Comparison of ENCODE assay signal across 29 mouse cellular contexts in the genomic region with DNA sequence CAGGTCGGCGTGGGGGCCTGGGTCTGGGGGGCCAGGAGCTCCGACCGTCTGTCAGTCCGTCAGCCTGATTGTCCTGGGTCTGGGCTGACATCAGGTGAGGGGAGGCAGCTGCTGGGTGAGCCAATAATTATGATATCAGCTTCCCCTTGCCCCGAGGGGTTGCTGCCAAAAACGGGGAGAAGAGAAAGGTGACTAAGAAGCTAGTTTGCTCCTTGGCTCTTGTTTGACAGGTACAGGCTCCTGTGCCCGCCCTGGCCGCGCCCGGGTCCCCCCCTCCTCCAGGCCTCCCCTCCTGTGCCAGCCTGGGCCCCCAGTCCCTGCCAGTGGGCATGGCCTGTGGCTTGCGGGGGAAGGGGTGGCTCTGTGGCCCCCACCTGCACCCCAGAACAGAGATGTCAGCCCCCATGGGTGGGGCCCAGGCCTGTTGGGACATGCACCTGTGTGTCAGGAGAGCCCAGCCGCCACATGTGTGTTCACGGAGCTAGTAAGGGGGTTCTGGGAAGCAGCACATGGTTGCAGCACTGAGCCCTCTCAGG. TPM values are rescaled to one million over a fixed set of nuclear protein-coding genes. Genes with fewer than 3 reads are reported as not detected.
DNase-seq lines count a peak whose midpoint lies in the region; ATAC-seq lines count a peak whose summit lies in the region.
"Had no signal": no experiment of that assay in that cellular context is flagged by ENCODE, and none has a peak within 500 bp of the region (broad histone marks: within the 10 kb centered on the region; RNA-seq: fewer than 3 reads in every experiment).

TSS of gene Foxn1 (minus strand) at position 51 of the 536 bp plus-strand sequence.

- WGBS in heart, embryonic 11.5 days (ENCODE audit: insufficient replicate concordance) = 76% methylated on average over 14 of the region's 14 CpGs
- WGBS in embryonic facial prominence, embryonic 15.5 days = 50% methylated on average over 14 of the region's 14 CpGs

- H3K36me3 ChIP-seq in heart, embryonic 11.5 days (ENCODE audit: control insufficient read depth, insufficient read depth, low read length) = no peaks in the 10 kb centered on the region
- H3K36me3 ChIP-seq in embryonic facial prominence, embryonic 15.5 days = no peaks in the 10 kb centered on the region
- H3K36me3 ChIP-seq: hindbrain, embryonic 13.5 days; liver, embryonic 15.5 days; lung, embryonic 15.5 days; midbrain, embryonic 13.5 days had no signal

- intact Hi-C loops in left cerebral cortex, postnatal 4 days (cut with DNase I) = no loop called here

- no peak within 1 kb of the TSS for H3K4me3 ChIP-seq in heart, embryonic 11.5 days (ENCODE audit: low read depth, low read length)
- H3K4me3 ChIP-seq in embryonic facial prominence, embryonic 15.5 days (replicated peaks) = peak within 1 kb of the TSS; percentile 21
- H3K4me3 ChIP-seq: heart, adult 2 months; hindbrain, embryonic 13.5 days; liver, embryonic 15.5 days; lung, embryonic 15.5 days; megakaryocyte, embryonic 14.5 days; midbrain, embryonic 13.5 days had no signal

- H3K4me2 ChIP-seq in heart, embryonic 11.5 days = no peak within 1 kb of the TSS
- peak within 1 kb of the TSS; percentile 27 for H3K4me2 ChIP-seq in embryonic facial prominence, embryonic 15.5 days (replicated peaks)
- H3K4me2 ChIP-seq: hindbrain, embryonic 13.5 days; liver, embryonic 15.5 days; lung, embryonic 15.5 days; midbrain, embryonic 13.5 days had no signal

- H3K9ac ChIP-seq in heart, embryonic 11.5 days (ENCODE audit: low read depth, low read length) = no peak within 1 kb of the TSS
- H3K9ac ChIP-seq in embryonic facial prominence, embryonic 15.5 days = no peak within 1 kb of the TSS
- H3K9ac ChIP-seq: forebrain, postnatal 0 days; hindbrain, embryonic 13.5 days; liver, embryonic 15.5 days; lung, embryonic 15.5 days; midbrain, embryonic 13.5 days had no signal

- no peaks in the 10 kb centered on the region for H3K4me1 ChIP-seq in heart, embryonic 11.5 days (ENCODE audit: control insufficient read depth, insufficient read depth, low read length)
- H3K4me1 ChIP-seq in embryonic facial prominence, embryonic 15.5 days = peaks cover 8% of the 10 kb centered on the region; the same call in 1 of the 2 replicates
- H3K4me1 ChIP-seq: liver, embryonic 15.5 days; lung, embryonic 15.5 days; midbrain, embryonic 13.5 days had no signal

- H3K9me3 ChIP-seq in heart, embryonic 11.5 days (replicated peaks; ENCODE audit: control insufficient read depth, low read length) = no peaks in the 10 kb centered on the region
- H3K9me3 ChIP-seq in embryonic facial prominence, embryonic 15.5 days (replicated peaks) = no peaks in the 10 kb centered on the region
- H3K9me3 ChIP-seq: hindbrain, embryonic 13.5 days; liver, embryonic 15.5 days; lung, embryonic 15.5 days; megakaryocyte, embryonic 14.5 days; midbrain, embryonic 13.5 days had no signal

- DNase-seq in heart, adult 18-20 months = no peak
- no peak for DNase-seq in thymus, postnatal 0 days (ENCODE audit: low spot score)
- DNase-seq in thymus, postnatal 36 days = no peak
- no peak for DNase-seq in left cerebral cortex, postnatal 4 days
- DNase-seq: cerebellum, adult 11 months; cerebellum, adult 9-11 months; forebrain, postnatal 0 days; gastrocnemius, postnatal 14 days; heart, adult 2 months; kidney, adult 11 months; kidney, postnatal 4 days; lung, postnatal 36 days; retina, postnatal 1 day; right cerebral cortex, postnatal 25 days; spleen, adult 18-20 months had no signal

- ATAC-seq in heart, embryonic 11.5 days (replicated peaks; ENCODE audit: insufficient number of reproducible peaks, low FRiP score, low TSS enrichment) = peak; percentile 35; the same call in 1 of the 2 replicates
- ATAC-seq in embryonic facial prominence, embryonic 15.5 days (ENCODE audit: insufficient number of reproducible peaks, low FRiP score, low TSS enrichment, low read depth) = peak; percentile 13
- ATAC-seq in erythroblast, adult 5-6 weeks (replicated peaks; ENCODE audit: low FRiP score, poor library complexity, severe bottlenecking) = no peak
- ATAC-seq: forebrain, postnatal 0 days; midbrain, embryonic 13.5 days had no signal

- H3K27me3 ChIP-seq in heart, embryonic 11.5 days (ENCODE audit: control insufficient read depth, insufficient read depth, low read length) = no peaks in the 10 kb centered on the region; the same call in 1 of the 2 replicates
- H3K27me3 ChIP-seq in embryonic facial prominence, embryonic 15.5 days = no peaks in the 10 kb centered on the region
- H3K27me3 ChIP-seq: hindbrain, embryonic 13.5 days; liver, embryonic 15.5 days; lung, embryonic 15.5 days; midbrain, embryonic 13.5 days had no signal

- no peak within 1 kb of the TSS for H3K27ac ChIP-seq in heart, embryonic 11.5 days (ENCODE audit: low read depth, low read length)
- H3K27ac ChIP-seq in embryonic facial prominence, embryonic 15.5 days (replicated peaks) = peak within 1 kb of the TSS; percentile 68
- H3K27ac ChIP-seq: heart, adult 2 months; hindbrain, embryonic 13.5 days; liver, embryonic 15.5 days; lung, embryonic 15.5 days; midbrain, embryonic 13.5 days had no signal

RNA-seq across cellular contexts. Expression of gene Foxn1, which starts in this region (rescaled TPM):
- 0.07 and 0.29 TPM in 2 replicates for polyA plus RNA-seq in heart, embryonic 11.5 days (2014; fragmentation: Nextera tagmentation; extraction: Ambion mirVana)
- not detected for total RNA-seq in heart, adult 18-20 months (2021)
- polyA plus RNA-seq in thymus, postnatal 0 days (2015; fragmentation: Nextera tagmentation; extraction: Ambion mirVana) = 22.4 and 33.0 TPM in 2 replicates
- polyA plus RNA-seq in embryonic facial prominence, embryonic 15.5 days (2015; fragmentation: Nextera tagmentation; extraction: Ambion mirVana) = 4.2 and 4.6 TPM in 2 replicates
- total RNA-seq in left cerebral cortex, postnatal 4 days (2021) = not detected
- total RNA-seq in erythroblast, adult 5-6 weeks (2015; ENCODE audit: low replicate concordance) = not detected in 2 replicates
- not detected in 2 replicates for total RNA-seq in erythroblast, adult 5-6 weeks (2017; ENCODE audit: low replicate concordance)
- total RNA-seq: common myeloid progenitor, adult 5-6 weeks; ES-E14; forebrain, postnatal 0 days; gastrocnemius, postnatal 14 days; heart, adult 2 months; left cerebral cortex, postnatal 14 days; monocyte, adult 5-6 weeks had no signal
- polyA plus RNA-seq: forebrain, postnatal 0 days; heart, adult 2 months; heart, embryonic 14.5 days; hindbrain, embryonic 13.5 days; kidney, embryonic 16.5 days; liver, embryonic 15.5 days; midbrain, embryonic 13.5 days had no signal

Comparison
In these comparisons a context has a peak if more than half of its experiments do, and no peak if none do; other contexts are left out.
1. Peak in ATAC-seq in heart, embryonic 11.5 days; RNA of the gene not detected or under 1 TPM.